Mouse (Mus musculus): Measurements from ENCODE around the gene Gm21964.

Gene Gm21964

GRCm38 (mm10) chr8:110100907-110101306 is at the start of gene Gm21964:
TSS of gene Gm21964 (plus strand) at chr8:110101207.
- no peak for DNase-seq (ENCODE audit: low read depth)

GRCm38 (mm10) chr8:110051208-110051607 is 49.8 kb upstream of the Gm21964 start:
- no peak for DNase-seq (ENCODE audit: low read depth)

GRCm38 (mm10) chr8:110058207-110058606 is 42.8 kb upstream of the Gm21964 start:
- DNase-seq (ENCODE audit: low read depth), result no peak

- DNase-seq (ENCODE audit: low read depth), result no peak
Measured at GRCm38 (mm10) chr8:110064161-110064560, 36.8 kb upstream of the Gm21964 start.

GRCm38 (mm10) chr8:110064606-110065365 is 36.2 kb upstream of the Gm21964 start:
- DNase-seq (ENCODE audit: low read depth), result no peak

GRCm38 (mm10) chr8:110065676-110066075 is 35.3 kb upstream of the Gm21964 start:
- no peak for DNase-seq (ENCODE audit: low read depth)

- no peak for DNase-seq (ENCODE audit: low read depth)
Measured at GRCm38 (mm10) chr8:110069706-110070105, 31.3 kb upstream of the Gm21964 start.

GRCm38 (mm10) chr8:110071600-110071999 is 29.4 kb upstream of the Gm21964 start:
- DNase-seq (ENCODE audit: low read depth), result peak; percentile 43

GRCm38 (mm10) chr8:110074496-110074895 is 26.5 kb upstream of the Gm21964 start:
- DNase-seq (ENCODE audit: low read depth), result no peak

- DNase-seq (ENCODE audit: low read depth), result peak; percentile 11
Measured at GRCm38 (mm10) chr8:110079282-110080221, 21.5 kb upstream of the Gm21964 start, which contains the start of gene Zfp612. TSS of gene Zfp612 (plus strand) at chr8:110079746.

GRCm38 (mm10) chr8:110082416-110083105 is 18.4 kb upstream of the Gm21964 start:
- no peak for DNase-seq (ENCODE audit: low read depth)

GRCm38 (mm10) chr8:110091869-110092268 is 9.1 kb upstream of the Gm21964 start:
- DNase-seq (ENCODE audit: low read depth), result no peak

GRCm38 (mm10) chr8:110101676-110102075 is 669 bp downstream of the Gm21964 start:
- no peak for DNase-seq (ENCODE audit: low read depth)

- DNase-seq (ENCODE audit: low read depth), result no peak
Measured at GRCm38 (mm10) chr8:110102653-110103052, 1.6 kb downstream of the Gm21964 start, which contains the start of gene Gm17720. TSS of gene Gm17720 (minus strand) at chr8:110102753.

- DNase-seq (ENCODE audit: low read depth), result no peak
Measured at GRCm38 (mm10) chr8:110119715-110120114, 18.7 kb downstream of the Gm21964 start.

- DNase-seq (ENCODE audit: low read depth), result peak; percentile 41
Measured at GRCm38 (mm10) chr8:110130537-110130936, 29.5 kb downstream of the Gm21964 start.

- no peak for DNase-seq (ENCODE audit: low read depth)
Measured at GRCm38 (mm10) chr8:110134236-110134635, 33.2 kb downstream of the Gm21964 start.

GRCm38 (mm10) chr8:110135515-110135914 is 34.5 kb downstream of the Gm21964 start:
- no peak for DNase-seq (ENCODE audit: low read depth)

- no peak for DNase-seq (ENCODE audit: low read depth)
Measured at GRCm38 (mm10) chr8:110140156-110140555, 39.1 kb downstream of the Gm21964 start.

- DNase-seq (ENCODE audit: low read depth), result no peak
Measured at GRCm38 (mm10) chr8:110140770-110141169, 39.8 kb downstream of the Gm21964 start.

GRCm38 (mm10) chr8:110145538-110145937 is 44.5 kb downstream of the Gm21964 start:
- DNase-seq (ENCODE audit: low read depth), result peak; percentile 35

- no peak for DNase-seq (ENCODE audit: low read depth)
Measured at GRCm38 (mm10) chr8:110152951-110153350, 51.9 kb downstream of the Gm21964 start.

All from naive thymus-derived CD4-positive, alpha-beta T cell, adult 2 months (primary cell).